Mouse (Mus musculus): ENCODE measurements at regions not wholly inside any gene's neighbourhood (a gene's known extent, or its start where the extent isn't known, plus 50 kb on each side); places are given as distances from the start of the nearest gene placed in this dataset.

DNA sequence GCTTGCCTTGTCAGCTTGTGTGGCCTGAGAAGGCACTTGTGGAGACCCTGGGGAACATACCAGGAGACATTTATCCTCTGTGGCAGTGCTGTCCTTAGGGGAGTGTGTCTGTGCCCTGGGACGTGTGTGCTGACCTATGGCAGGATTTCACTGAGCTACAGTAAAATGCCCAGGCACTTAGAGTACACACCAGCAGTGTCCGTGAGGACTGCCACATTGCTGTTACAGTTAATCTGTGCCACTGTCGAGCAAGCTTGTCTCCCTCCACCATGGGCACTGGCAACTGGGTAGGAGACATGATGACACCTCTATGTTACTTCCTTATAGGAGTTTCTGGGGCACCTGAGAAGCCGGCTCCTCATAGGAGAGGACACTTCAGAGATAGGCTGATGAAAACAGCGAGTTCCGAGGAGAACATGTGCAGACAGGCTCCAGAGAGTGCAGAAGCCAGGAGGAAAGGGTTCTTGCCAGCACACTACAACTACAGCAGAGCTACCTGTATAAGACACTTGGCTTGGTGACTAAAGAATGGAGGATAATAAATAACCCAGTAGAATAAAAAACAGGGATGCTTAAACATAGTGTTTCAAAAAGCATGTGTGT lies 56.3 kb upstream of the Zfp706 start:
- DNase-seq (ENCODE audit: low spot score): no peak
- WGBS: 89% methylated on average over 6 of the region's 6 CpGs
- Histone ChIP-seq H3K4me3 (no peak overlapping the region), H3K4me1 (replicated peaks) (peaks cover 34% of the 10 kb centered on the region), H3K27ac (no peak overlapping the region), H3K27me3 (ENCODE audit: insufficient read depth, poor library complexity, severe bottlenecking) (no peaks in the 10 kb centered on the region), H3K36me3 (no peaks in the 10 kb centered on the region), H3K9me3 (no peaks in the 10 kb centered on the region)

DNA sequence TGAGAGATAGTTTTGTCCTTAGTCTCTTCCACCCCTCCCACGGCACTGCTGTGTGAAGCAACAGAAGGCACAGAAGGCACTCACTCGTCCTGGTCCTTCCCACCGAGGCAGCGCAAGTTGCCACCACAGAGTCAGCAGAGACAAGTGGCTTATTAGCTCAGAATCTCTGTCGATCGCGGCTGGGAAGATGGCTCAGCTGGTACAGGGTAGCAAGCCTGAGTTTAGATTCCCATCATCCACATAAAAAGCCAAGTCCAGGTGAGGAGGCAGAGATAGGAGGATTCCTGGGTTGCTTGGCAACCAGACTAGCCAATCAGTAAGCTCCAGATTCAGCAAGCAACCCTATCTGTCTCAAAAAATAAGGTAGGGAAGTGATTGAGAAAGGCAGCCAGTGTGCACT lies 55.0 kb upstream of the Zfp706 start:
- 0 out of 2 replicates have a peak overlapping the region, but pooled peaks have one; percentile 18 for H3K27ac ChIP-seq
- no peaks in the 10 kb centered on the region for H3K36me3 ChIP-seq
- WGBS: 89% methylated on average over 7 of the region's 7 CpGs
- no peak overlapping the region for H3K4me3 ChIP-seq
- no peak for DNase-seq (ENCODE audit: low spot score)
- no peaks in the 10 kb centered on the region for H3K27me3 ChIP-seq (ENCODE audit: insufficient read depth, poor library complexity, severe bottlenecking)
- H3K4me1 ChIP-seq (replicated peaks): peaks cover 34% of the 10 kb centered on the region
- no peaks in the 10 kb centered on the region for H3K9me3 ChIP-seq

DNA sequence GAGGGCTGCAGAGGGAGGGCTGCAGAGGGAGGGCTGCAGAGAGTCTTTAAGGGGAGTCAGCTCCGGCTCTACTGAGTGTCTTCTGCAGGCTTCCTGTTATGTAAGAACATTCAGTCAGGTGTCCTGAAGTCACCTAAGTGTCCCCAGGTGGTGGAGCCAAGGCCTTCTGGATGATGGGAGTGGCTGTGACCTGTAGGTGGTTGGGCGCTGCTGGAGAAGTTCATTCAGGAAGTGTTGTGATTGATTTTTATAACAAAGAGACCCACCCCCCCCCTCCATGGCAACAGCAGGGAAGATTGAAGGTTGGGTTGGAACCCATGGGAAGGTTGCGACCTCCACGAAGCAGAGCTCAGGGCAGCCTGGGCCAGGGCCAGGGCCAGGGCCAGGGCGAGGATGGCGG lies 53.9 kb upstream of the Zfp706 start:
- Histone ChIP-seq H3K9me3 (no peaks in the 10 kb centered on the region), H3K4me3 (no peak overlapping the region), H3K4me1 (replicated peaks) (peaks cover 34% of the 10 kb centered on the region), H3K36me3 (no peaks in the 10 kb centered on the region), H3K27me3 (ENCODE audit: insufficient read depth, poor library complexity, severe bottlenecking) (no peaks in the 10 kb centered on the region), H3K27ac (no peak overlapping the region)
- 78% methylated on average over 6 of the region's 6 CpGs for WGBS
- DNase-seq (ENCODE audit: low spot score): no peak

DNA sequence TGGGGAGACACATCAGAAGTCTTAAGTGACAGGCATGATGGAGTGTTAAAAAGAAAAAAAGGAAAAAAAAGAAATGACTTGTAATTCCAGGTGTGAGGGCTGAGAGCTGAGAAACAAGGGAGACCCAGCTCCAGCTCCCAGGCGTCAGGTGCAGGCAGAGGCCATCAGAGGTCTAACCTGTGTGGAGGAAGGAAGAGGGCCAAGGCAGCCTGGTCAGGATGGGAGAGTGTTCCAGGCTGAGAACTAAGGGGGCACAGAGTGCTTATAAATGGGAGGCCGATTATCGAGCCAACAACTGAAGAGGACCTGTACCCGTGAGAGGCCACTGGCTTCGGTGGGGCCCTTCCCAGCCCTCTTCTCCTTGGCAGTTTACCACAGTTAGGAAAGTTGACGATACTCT lies 53.3 kb upstream of the Zfp706 start:
- Histone ChIP-seq H3K4me1 (replicated peaks) (peaks cover 32% of the 10 kb centered on the region), H3K27ac (0 out of 2 replicates have a peak overlapping the region, but pooled peaks have one; percentile 29), H3K36me3 (no peaks in the 10 kb centered on the region), H3K27me3 (ENCODE audit: insufficient read depth, poor library complexity, severe bottlenecking) (no peaks in the 10 kb centered on the region), H3K9me3 (no peaks in the 10 kb centered on the region; the same call in 1 of the 2 replicates), H3K4me3 (no peak overlapping the region)
- no peak for DNase-seq (ENCODE audit: low spot score)
- WGBS: 92% methylated on average over 6 of the region's 6 CpGs

Data from hindbrain, embryonic 10.5 days (tissue).